Mouse (Mus musculus): ENCODE measurements around the gene Asic4. TPM values are rescaled to one million over a fixed set of nuclear protein-coding genes. Genes with fewer than 3 reads are reported as not detected.

Gene Asic4
- polyA plus RNA-seq, 1 experiment, result 1.0 TPM

GRCm38 (mm10) chr1:75449377-75450135, 680 bp upstream of the Asic4 start:
- H3K27me3 ChIP-seq (ENCODE audit: control insufficient read depth, insufficient read depth, low read length), result 0 out of 2 replicates have a peak, but pooled peaks cover 2% of the 10 kb centered on the region
- H3K27ac ChIP-seq (ENCODE audit: control insufficient read depth, insufficient read depth, low read depth, low read length), result no peak overlapping the region
- TF ChIP-seq POLR2A (IDR thresholded peaks at IDR 0.05; ENCODE audit: control insufficient read depth, low read depth, low read length) (no peak), CTCF (IDR thresholded peaks at IDR 0.05; ENCODE audit: control insufficient read depth, insufficient read depth, insufficient replicate concordance, low read depth, low read length) (no peak)
- H3K4me1 ChIP-seq (ENCODE audit: control insufficient read depth, insufficient read depth, low read length), result peaks cover 17% of the 10 kb centered on the region
- no peak overlapping the region for H3K4me3 ChIP-seq (ENCODE audit: control insufficient read depth, low read depth, low read length)
- H3K36me3 ChIP-seq (ENCODE audit: control insufficient read depth, insufficient read depth, low read length), result no peaks in the 10 kb centered on the region

DNA sequence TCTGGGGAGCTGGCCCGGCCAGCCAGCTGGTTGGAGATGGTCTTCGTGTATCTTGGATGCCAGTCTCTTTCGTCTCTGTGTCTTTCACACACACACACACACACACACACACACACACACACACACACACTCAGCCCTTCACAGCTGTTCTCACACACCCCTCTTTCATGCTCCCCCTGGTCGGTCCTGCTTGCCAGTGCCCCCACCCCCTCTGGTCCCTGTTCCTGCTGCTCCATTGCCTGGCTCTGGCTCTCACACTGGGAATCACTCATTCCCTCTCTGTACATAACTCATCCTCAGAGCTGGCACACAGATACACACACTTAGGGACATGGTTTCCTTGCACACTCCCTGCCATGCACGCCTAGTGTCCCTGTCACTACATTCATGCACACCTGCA, 1.7 kb downstream of the Asic4 start:
- no peak overlapping the region for H3K27ac ChIP-seq (ENCODE audit: control insufficient read depth, insufficient read depth, low read depth, low read length)

DNA sequence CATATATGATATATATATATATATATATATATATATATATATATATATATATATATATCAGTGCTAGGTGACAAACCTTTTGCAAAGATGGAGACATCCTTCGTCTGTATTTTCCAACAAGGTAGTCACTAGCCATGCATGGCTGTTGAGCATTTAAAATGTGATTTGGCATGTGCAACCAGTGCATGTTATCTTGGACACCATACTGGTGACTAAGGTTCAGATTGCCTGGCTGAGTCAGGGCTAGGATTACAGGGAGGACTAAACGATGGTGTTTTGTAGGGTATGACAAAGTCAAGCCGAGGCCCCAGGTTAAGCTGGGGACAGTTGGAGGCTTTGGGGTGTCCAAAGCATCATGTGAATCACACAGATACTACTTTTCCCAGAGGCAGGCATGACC, 5.2 kb downstream of the Asic4 start:
- Histone ChIP-seq H3K4me3 (ENCODE audit: control insufficient read depth, low read depth, low read length) (no peak overlapping the region), H3K27me3 (ENCODE audit: control insufficient read depth, insufficient read depth, low read length) (no peaks in the 10 kb centered on the region; the same call in 1 of the 2 replicates), H3K36me3 (ENCODE audit: control insufficient read depth, insufficient read depth, low read length) (no peaks in the 10 kb centered on the region), H3K4me1 (ENCODE audit: control insufficient read depth, insufficient read depth, low read length) (peaks cover 12% of the 10 kb centered on the region), H3K27ac (ENCODE audit: control insufficient read depth, insufficient read depth, low read depth, low read length) (no peak overlapping the region)
- TF ChIP-seq CTCF (IDR thresholded peaks at IDR 0.05; ENCODE audit: control insufficient read depth, insufficient read depth, insufficient replicate concordance, low read depth, low read length) (no peak), POLR2A (IDR thresholded peaks at IDR 0.05; ENCODE audit: control insufficient read depth, low read depth, low read length) (no peak)

More for the DNA sequence above, 1.7 kb downstream of the Asic4 start:
- Histone ChIP-seq H3K4me3 (ENCODE audit: control insufficient read depth, low read depth, low read length) (no peak overlapping the region), H3K27me3 (ENCODE audit: control insufficient read depth, insufficient read depth, low read length) (0 out of 2 replicates have a peak, but pooled peaks cover 2% of the 10 kb centered on the region), H3K4me1 (ENCODE audit: control insufficient read depth, insufficient read depth, low read length) (peaks cover 5% of the 10 kb centered on the region), H3K36me3 (ENCODE audit: control insufficient read depth, insufficient read depth, low read length) (no peaks in the 10 kb centered on the region)
- no peak for TF ChIP-seq CTCF (IDR thresholded peaks at IDR 0.05; ENCODE audit: control insufficient read depth, insufficient read depth, insufficient replicate concordance, low read depth, low read length)
- TF ChIP-seq POLR2A (IDR thresholded peaks at IDR 0.05; ENCODE audit: control insufficient read depth, low read depth, low read length), result no peak

- Histone ChIP-seq H3K4me1 (ENCODE audit: control insufficient read depth, insufficient read depth, low read length) (peaks cover 10% of the 10 kb centered on the region), H3K27me3 (ENCODE audit: control insufficient read depth, insufficient read depth, low read length) (no peaks in the 10 kb centered on the region; the same call in 1 of the 2 replicates), H3K4me3 (ENCODE audit: control insufficient read depth, low read depth, low read length) (no peak overlapping the region), H3K36me3 (ENCODE audit: control insufficient read depth, insufficient read depth, low read length) (no peaks in the 10 kb centered on the region), H3K27ac (ENCODE audit: control insufficient read depth, insufficient read depth, low read depth, low read length) (no peak overlapping the region)
- TF ChIP-seq POLR2A (IDR thresholded peaks at IDR 0.05; ENCODE audit: control insufficient read depth, low read depth, low read length), result no peak
- no peak for TF ChIP-seq CTCF (IDR thresholded peaks at IDR 0.05; ENCODE audit: control insufficient read depth, insufficient read depth, insufficient replicate concordance, low read depth, low read length)
Observed at GRCm38 (mm10) chr1:75455948-75456347, 5.7 kb downstream of the Asic4 start.

GRCm38 (mm10) chr1:75456746-75457564, 6.7 kb downstream of the Asic4 start:
- Histone ChIP-seq H3K27me3 (ENCODE audit: control insufficient read depth, insufficient read depth, low read length) (no peaks in the 10 kb centered on the region; the same call in 1 of the 2 replicates), H3K36me3 (ENCODE audit: control insufficient read depth, insufficient read depth, low read length) (no peaks in the 10 kb centered on the region), H3K4me3 (ENCODE audit: control insufficient read depth, low read depth, low read length) (no peak overlapping the region), H3K27ac (ENCODE audit: control insufficient read depth, insufficient read depth, low read depth, low read length) (no peak overlapping the region), H3K4me1 (ENCODE audit: control insufficient read depth, insufficient read depth, low read length) (peaks cover 9% of the 10 kb centered on the region)
- TF ChIP-seq CTCF (IDR thresholded peaks at IDR 0.05; ENCODE audit: control insufficient read depth, insufficient read depth, insufficient replicate concordance, low read depth, low read length) (peak; percentile 82; the same call in 1 of the 2 replicates), POLR2A (IDR thresholded peaks at IDR 0.05; ENCODE audit: control insufficient read depth, low read depth, low read length) (no peak)

- Histone ChIP-seq H3K27ac (ENCODE audit: control insufficient read depth, insufficient read depth, low read depth, low read length) (no peak overlapping the region), H3K4me1 (ENCODE audit: control insufficient read depth, insufficient read depth, low read length) (peaks cover 9% of the 10 kb centered on the region), H3K27me3 (ENCODE audit: control insufficient read depth, insufficient read depth, low read length) (no peaks in the 10 kb centered on the region; the same call in 1 of the 2 replicates), H3K4me3 (ENCODE audit: control insufficient read depth, low read depth, low read length) (no peak overlapping the region), H3K36me3 (ENCODE audit: control insufficient read depth, insufficient read depth, low read length) (no peaks in the 10 kb centered on the region)
- TF ChIP-seq CTCF (IDR thresholded peaks at IDR 0.05; ENCODE audit: control insufficient read depth, insufficient read depth, insufficient replicate concordance, low read depth, low read length) (no peak), POLR2A (IDR thresholded peaks at IDR 0.05; ENCODE audit: control insufficient read depth, low read depth, low read length) (no peak)
Observed at GRCm38 (mm10) chr1:75457710-75458024, 7.4 kb downstream of the Asic4 start.
